Mouse (Mus musculus): ENCODE results near the gene Lzts2. TPM values are rescaled to one million over a fixed set of nuclear protein-coding genes. Genes with fewer than 3 reads are reported as not detected.

Gene Lzts2
- total and polyA plus RNA-seq, 2 experiments from 2014 or later = 15.0 to 29.3 TPM

GRCm38 (mm10) chr19:45003740-45004516 lies 10.3 kb upstream of the Lzts2 start:
- TF ChIP-seq CTCF (IDR thresholded peaks at IDR 0.05; ENCODE audit: low read depth) = no peak
- WGBS = 88% methylated on average over 7 of the region's 7 CpGs
- no peak overlapping the region for H3K27ac ChIP-seq (ENCODE audit: low read depth, low read length)
- no peak for DNase-seq
- H3K4me3 ChIP-seq (ENCODE audit: low read depth, low read length) = no peak overlapping the region
- H3K9me3 ChIP-seq (ENCODE audit: low read length) = no peaks in the 10 kb centered on the region
- no peak overlapping the region for H3K4me2 ChIP-seq (ENCODE audit: low read depth)
- H3K9ac ChIP-seq = no peak overlapping the region
- H3K36me3 ChIP-seq (ENCODE audit: insufficient read depth) = peaks cover 46% of the 10 kb centered on the region
- ATAC-seq = no peak
- peaks cover 16% of the 10 kb centered on the region for H3K4me1 ChIP-seq (ENCODE audit: insufficient read depth)
- H3K27me3 ChIP-seq (ENCODE audit: insufficient read depth, low read length) = no peaks in the 10 kb centered on the region

- DNase-seq (no peak), ATAC-seq (no peak)
- Histone ChIP-seq H3K4me2 (ENCODE audit: low read depth) (peak within 1 kb of the TSS; percentile 92), H3K36me3 (ENCODE audit: insufficient read depth) (peaks cover 41% of the 10 kb centered on the region), H3K27ac (ENCODE audit: low read depth, low read length) (peak within 1 kb of the TSS; percentile 71), H3K4me3 (ENCODE audit: low read depth, low read length) (peak within 1 kb of the TSS; percentile 94), H3K9ac (peak within 1 kb of the TSS; percentile 80), H3K27me3 (ENCODE audit: insufficient read depth, low read length) (no peaks in the 10 kb centered on the region), H3K4me1 (ENCODE audit: insufficient read depth) (peaks cover 16% of the 10 kb centered on the region), H3K9me3 (ENCODE audit: low read length) (no peaks in the 10 kb centered on the region)
- WGBS = 9% methylated on average over 16 of the region's 16 CpGs
- no peak for TF ChIP-seq CTCF (IDR thresholded peaks at IDR 0.05; ENCODE audit: low read depth)
Observed at GRCm38 (mm10) chr19:45005444-45005843, 8.8 kb upstream of the Lzts2 start, which contains the start of gene Twnk. Gene Twnk, plus strand, starts transcription at chr19:45005663.

GRCm38 (mm10) chr19:45005957-45006712 lies 8.1 kb upstream of the Lzts2 start, which contains the start of gene Mrpl43:
Gene Mrpl43, minus strand, starts transcription at chr19:45006442.
- DNase-seq (peak; percentile 93), ATAC-seq (peak; percentile 96)
- H3K4me1 ChIP-seq (ENCODE audit: insufficient read depth) = peaks cover 16% of the 10 kb centered on the region
- H3K36me3 ChIP-seq (ENCODE audit: insufficient read depth) = peaks cover 41% of the 10 kb centered on the region
- peak within 1 kb of the TSS; percentile 80 for H3K9ac ChIP-seq
- peak within 1 kb of the TSS; percentile 71 for H3K27ac ChIP-seq (ENCODE audit: low read depth, low read length)
- peak within 1 kb of the TSS; percentile 94 for H3K4me3 ChIP-seq (ENCODE audit: low read depth, low read length)
- TF ChIP-seq CTCF (IDR thresholded peaks at IDR 0.05; ENCODE audit: low read depth) = no peak
- H3K27me3 ChIP-seq (ENCODE audit: insufficient read depth, low read length) = no peaks in the 10 kb centered on the region
- WGBS = 2% methylated on average over 82 of the region's 82 CpGs
- H3K9me3 ChIP-seq (ENCODE audit: low read length) = no peaks in the 10 kb centered on the region
- H3K4me2 ChIP-seq (ENCODE audit: low read depth) = peak within 1 kb of the TSS; percentile 92

- Histone ChIP-seq H3K4me3 (ENCODE audit: low read depth, low read length) (peak overlapping the region; percentile 94), H3K9me3 (ENCODE audit: low read length) (no peaks in the 10 kb centered on the region), H3K27me3 (ENCODE audit: insufficient read depth, low read length) (no peaks in the 10 kb centered on the region), H3K27ac (ENCODE audit: low read depth, low read length) (peak overlapping the region; percentile 71), H3K4me2 (ENCODE audit: low read depth) (peak overlapping the region; percentile 92), H3K4me1 (ENCODE audit: insufficient read depth) (peaks cover 16% of the 10 kb centered on the region), H3K36me3 (ENCODE audit: insufficient read depth) (peaks cover 39% of the 10 kb centered on the region), H3K9ac (peak overlapping the region; percentile 80; the same call in 1 of the 2 replicates)
- ATAC-seq (no peak), DNase-seq (no peak)
- WGBS = 36% methylated on average over 17 of the region's 17 CpGs
- no peak for TF ChIP-seq CTCF (IDR thresholded peaks at IDR 0.05; ENCODE audit: low read depth)
Observed at GRCm38 (mm10) chr19:45007021-45007420, 7.2 kb upstream of the Lzts2 start.

GRCm38 (mm10) chr19:45007425-45008191 lies 6.6 kb upstream of the Lzts2 start:
- WGBS = 93% methylated on average over 20 of the region's 20 CpGs
- H3K9me3 ChIP-seq (ENCODE audit: low read length) = no peaks in the 10 kb centered on the region
- H3K27me3 ChIP-seq (ENCODE audit: insufficient read depth, low read length) = no peaks in the 10 kb centered on the region
- H3K4me2 ChIP-seq (ENCODE audit: low read depth) = peak overlapping the region; percentile 92
- H3K27ac ChIP-seq (ENCODE audit: low read depth, low read length) = no peak overlapping the region
- peaks cover 16% of the 10 kb centered on the region for H3K4me1 ChIP-seq (ENCODE audit: insufficient read depth)
- H3K36me3 ChIP-seq (ENCODE audit: insufficient read depth) = peaks cover 37% of the 10 kb centered on the region
- no peak for TF ChIP-seq CTCF (IDR thresholded peaks at IDR 0.05; ENCODE audit: low read depth)
- no peak for DNase-seq
- H3K9ac ChIP-seq = 0 out of 2 replicates have a peak overlapping the region, but pooled peaks have one; percentile 80
- no peak for ATAC-seq
- peak overlapping the region; percentile 94 for H3K4me3 ChIP-seq (ENCODE audit: low read depth, low read length)

GRCm38 (mm10) chr19:45010646-45011045 lies 3.6 kb upstream of the Lzts2 start:
- DNase-seq = no peak
- TF ChIP-seq CTCF (IDR thresholded peaks at IDR 0.05; ENCODE audit: low read depth) = no peak
- 90% methylated on average over 4 of the region's 4 CpGs for WGBS

More at GRCm38 (mm10) chr19:45010646-45011045, 3.6 kb upstream of the Lzts2 start:
- Histone ChIP-seq H3K4me3 (ENCODE audit: low read depth, low read length) (no peak overlapping the region), H3K36me3 (ENCODE audit: insufficient read depth) (peaks cover 24% of the 10 kb centered on the region), H3K9me3 (ENCODE audit: low read length) (no peaks in the 10 kb centered on the region), H3K4me1 (ENCODE audit: insufficient read depth) (peaks cover 17% of the 10 kb centered on the region), H3K9ac (no peak overlapping the region), H3K4me2 (ENCODE audit: low read depth) (no peak overlapping the region), H3K27me3 (ENCODE audit: insufficient read depth, low read length) (peaks cover 4% of the 10 kb centered on the region; the same call in 1 of the 2 replicates), H3K27ac (ENCODE audit: low read depth, low read length) (no peak overlapping the region)
- ATAC-seq = no peak

Measured in forebrain, postnatal 0 days (tissue).